Mouse (Mus musculus) embryonic facial prominence, embryonic 13.5 days (tissue): ENCODE data around the gene Lsp1. TPM values are rescaled to one million over a fixed set of nuclear protein-coding genes. Genes with fewer than 3 reads are reported as not detected.

Experiments used
- ATAC-seq: fragments of 200-750 bp; cut with Nextera tagmentation; 2 replicates; pipeline ENCODE4 v1.8.0; 2017; ENCODE audit warnings: low read depth; ENCODE audit not compliant: insufficient number of reproducible peaks, insufficient read depth, low FRiP score, low TSS enrichment
- H3K27ac ChIP-seq: fragments of 300-500 bp; sonication (generic); 2 replicates; pipeline ENCODE4 v1.5.1; 2015; ENCODE audit warnings: moderate library complexity, mild to moderate bottlenecking, inconsistent platforms
- H3K27me3 ChIP-seq: fragments of 300-500 bp; sonication (generic); 2 replicates; pipeline ENCODE4 v1.6.1; 2015; ENCODE audit warnings: mild to moderate bottlenecking, inconsistent platforms
- H3K36me3 ChIP-seq: fragments of 300-500 bp; sonication (generic); 2 replicates; pipeline ENCODE4 v1.6.1; 2015; ENCODE audit warnings: mild to moderate bottlenecking, inconsistent platforms
- H3K4me1 ChIP-seq: fragments of 300-500 bp; sonication (generic); 2 replicates; pipeline ENCODE4 v1.6.1; 2015; ENCODE audit warnings: inconsistent platforms
- H3K4me2 ChIP-seq: fragments of 300-500 bp; sonication (generic); 2 replicates; pipeline ENCODE4 v1.6.1; 2015; ENCODE audit warnings: moderate library complexity, mild to moderate bottlenecking, inconsistent platforms
- H3K4me3 ChIP-seq: fragments of 300-500 bp; sonication (generic); 2 replicates; pipeline ENCODE4 v1.5.1; 2015; ENCODE audit warnings: mild to moderate bottlenecking, inconsistent platforms
- H3K9ac ChIP-seq: fragments of 300-500 bp; sonication (generic); 2 replicates; pipeline ENCODE4 v1.6.1; 2015; ENCODE audit warnings: mild to moderate bottlenecking, inconsistent platforms
- H3K9me3 ChIP-seq: fragments of 300-500 bp; sonication (generic); 2 replicates; pipeline ENCODE4 v1.6.1; 2016; ENCODE audit warnings: inconsistent platforms
- WGBS: fragments of 180-500 bp; shearing (Covaris S2); methylation state at CpG from one replicate; pipeline ENCODE4 v1.1.7; 2015; ENCODE audit warnings: mixed read lengths; 5-methylcytosine and 5-hydroxymethylcytosine counted together
- polyA plus RNA-seq: library from polyadenylated mRNA; unstranded; fragments of >200 nt; fragmentation: Nextera tagmentation; extraction: Ambion mirVana; gene quantifications from 2 replicates; pipeline ENCODE4 v1.2.1, GENCODE M21; 2015

Gene Lsp1
- polyA plus RNA-seq, 1 experiment from 2014 or later: 28.5 TPM

- H3K27me3 ChIP-seq: no peaks in the 10 kb centered on the region
- H3K4me1 ChIP-seq: peaks cover 22% of the 10 kb centered on the region
- no peak overlapping the region for H3K9ac ChIP-seq
- 87% methylated on average over 6 of the region's 6 CpGs for WGBS
- ATAC-seq: no peak
- no peaks in the 10 kb centered on the region for H3K9me3 ChIP-seq
- H3K4me3 ChIP-seq: no peak overlapping the region
- no peak overlapping the region for H3K27ac ChIP-seq
- H3K36me3 ChIP-seq: no peaks in the 10 kb centered on the region
- H3K4me2 ChIP-seq: no peak overlapping the region
Measured at GRCm38 (mm10) chr7:142445324-142445723, 15.3 kb upstream of the Lsp1 start.

DNA sequence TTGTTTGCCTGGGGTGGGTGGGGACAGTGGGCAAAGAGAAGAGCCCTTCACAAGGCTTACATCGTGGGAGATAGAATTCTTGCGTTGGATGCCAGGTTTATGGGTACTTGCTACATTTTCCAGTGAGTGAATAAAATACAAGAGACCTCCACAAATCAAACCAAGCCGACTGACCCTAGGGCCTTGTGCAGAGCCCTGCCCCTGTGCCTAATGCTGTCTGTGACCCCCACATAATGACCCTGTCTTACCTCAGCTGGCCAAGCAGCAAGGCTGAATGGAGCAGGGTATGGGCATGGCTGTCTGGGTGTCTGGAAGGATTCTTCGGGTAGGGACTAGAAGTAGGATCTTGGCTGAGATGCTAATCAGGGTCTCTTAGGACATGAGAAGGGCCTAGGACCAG is 14.3 kb upstream of the Lsp1 start:
- 89% methylated on average over 4 of the region's 4 CpGs for WGBS
- Histone ChIP-seq H3K9ac (no peak overlapping the region), H3K4me1 (peaks cover 12% of the 10 kb centered on the region), H3K4me3 (no peak overlapping the region), H3K27ac (no peak overlapping the region), H3K4me2 (no peak overlapping the region), H3K9me3 (no peaks in the 10 kb centered on the region), H3K36me3 (no peaks in the 10 kb centered on the region), H3K27me3 (no peaks in the 10 kb centered on the region)
- ATAC-seq: no peak

DNA sequence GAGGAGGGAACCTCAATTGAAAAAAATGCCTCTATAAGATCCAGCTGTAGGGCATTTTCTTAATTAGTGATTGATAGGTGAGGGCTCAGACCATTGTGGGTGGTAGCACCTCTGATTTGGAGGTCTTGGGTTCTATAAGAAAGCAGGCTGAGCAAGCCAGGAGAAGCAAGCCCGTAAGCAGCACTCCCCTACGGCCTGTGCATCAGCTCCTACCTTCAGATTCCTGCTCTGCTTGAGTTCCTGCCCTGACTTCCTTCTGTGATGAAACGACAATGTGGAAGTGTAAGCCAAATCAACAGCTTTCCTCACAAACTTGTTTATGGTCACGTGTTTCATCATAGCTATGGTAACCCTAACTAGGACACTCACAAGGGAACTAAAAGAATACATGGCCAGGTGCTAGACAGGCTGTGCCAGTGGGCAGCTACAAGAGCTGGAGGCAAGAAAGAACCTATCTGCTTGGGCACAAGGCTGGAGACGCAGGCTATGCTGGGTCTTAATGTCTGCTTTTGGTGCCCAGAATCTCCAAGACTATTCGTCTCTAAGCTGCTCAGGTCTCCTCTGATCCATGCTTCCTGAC is 11.5 kb upstream of the Lsp1 start:
- Histone ChIP-seq H3K27ac (no peak overlapping the region), H3K4me1 (peaks cover 6% of the 10 kb centered on the region), H3K4me3 (no peak overlapping the region), H3K9me3 (no peaks in the 10 kb centered on the region), H3K4me2 (no peak overlapping the region), H3K36me3 (no peaks in the 10 kb centered on the region), H3K9ac (no peak overlapping the region), H3K27me3 (no peaks in the 10 kb centered on the region)
- ATAC-seq: no peak
- 81% methylated on average over 6 of the region's 6 CpGs for WGBS

- no peaks in the 10 kb centered on the region for H3K36me3 ChIP-seq
- no peak overlapping the region for H3K4me3 ChIP-seq
- H3K27ac ChIP-seq: peak overlapping the region; percentile 98
- H3K4me2 ChIP-seq: no peak overlapping the region
- ATAC-seq: no peak
- 17% methylated on average over 1 of the region's 1 CpGs for WGBS
- H3K27me3 ChIP-seq: no peaks in the 10 kb centered on the region
- no peaks in the 10 kb centered on the region for H3K9me3 ChIP-seq
- H3K9ac ChIP-seq: peak overlapping the region; percentile 12; the same call in 1 of the 2 replicates
- H3K4me1 ChIP-seq: peaks cover 56% of the 10 kb centered on the region
Measured at GRCm38 (mm10) chr7:142454706-142455105, 5.9 kb upstream of the Lsp1 start.

DNA sequence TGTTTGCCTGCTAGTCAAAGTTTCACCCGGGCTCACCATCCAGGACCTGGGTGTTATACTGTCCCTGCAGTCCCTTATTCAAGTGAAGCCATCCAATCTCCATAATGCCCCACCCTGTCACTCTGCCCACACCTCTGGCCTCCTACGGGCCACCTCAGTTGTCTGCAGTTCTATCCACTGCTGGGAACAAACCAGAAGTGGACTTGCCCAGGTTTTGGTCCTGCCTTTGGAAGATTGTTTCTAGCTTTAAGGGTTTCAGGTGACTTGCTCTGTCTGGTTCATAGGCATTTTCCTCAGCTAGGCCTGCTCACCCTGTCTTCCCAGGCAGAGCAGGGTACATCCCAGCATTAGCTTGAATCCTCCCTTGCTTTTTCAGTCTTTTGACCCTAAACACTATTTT is 5.4 kb upstream of the Lsp1 start:
- H3K4me3 ChIP-seq: no peak overlapping the region
- peaks cover 56% of the 10 kb centered on the region for H3K4me1 ChIP-seq
- peak overlapping the region; percentile 12 for H3K9ac ChIP-seq
- peak overlapping the region; percentile 98 for H3K27ac ChIP-seq
- no peak overlapping the region for H3K4me2 ChIP-seq
- H3K9me3 ChIP-seq: no peaks in the 10 kb centered on the region
- ATAC-seq: no peak
- WGBS: 52% methylated on average over 2 of the region's 2 CpGs
- no peaks in the 10 kb centered on the region for H3K36me3 ChIP-seq
- H3K27me3 ChIP-seq: no peaks in the 10 kb centered on the region

DNA sequence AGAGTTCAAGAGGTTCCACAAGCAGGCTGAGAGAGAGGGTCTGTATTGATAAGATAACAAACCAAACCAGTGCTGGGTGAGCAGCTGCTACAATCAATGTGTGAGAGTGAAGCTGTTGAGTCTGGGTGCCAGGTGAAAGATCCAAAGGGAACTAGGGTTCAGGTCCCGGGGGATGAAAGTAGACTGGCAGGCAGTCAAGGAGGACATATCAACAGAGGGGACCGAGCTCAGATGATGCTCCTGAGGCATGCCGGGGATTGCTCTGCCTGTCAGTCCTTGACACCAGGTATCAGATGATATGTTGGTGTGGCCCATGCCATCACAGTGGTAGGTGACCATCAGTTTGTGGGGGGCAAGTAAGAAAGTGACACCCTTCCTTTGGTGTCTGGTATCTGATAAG is 3.8 kb upstream of the Lsp1 start:
- Histone ChIP-seq H3K4me1 (peaks cover 56% of the 10 kb centered on the region), H3K9ac (peak overlapping the region; percentile 16; the same call in 1 of the 2 replicates), H3K4me3 (no peak overlapping the region), H3K27me3 (no peaks in the 10 kb centered on the region), H3K9me3 (no peaks in the 10 kb centered on the region), H3K27ac (peak overlapping the region; percentile 98), H3K4me2 (no peak overlapping the region), H3K36me3 (no peaks in the 10 kb centered on the region)
- ATAC-seq: no peak
- WGBS: 76% methylated on average over 3 of the region's 3 CpGs

DNA sequence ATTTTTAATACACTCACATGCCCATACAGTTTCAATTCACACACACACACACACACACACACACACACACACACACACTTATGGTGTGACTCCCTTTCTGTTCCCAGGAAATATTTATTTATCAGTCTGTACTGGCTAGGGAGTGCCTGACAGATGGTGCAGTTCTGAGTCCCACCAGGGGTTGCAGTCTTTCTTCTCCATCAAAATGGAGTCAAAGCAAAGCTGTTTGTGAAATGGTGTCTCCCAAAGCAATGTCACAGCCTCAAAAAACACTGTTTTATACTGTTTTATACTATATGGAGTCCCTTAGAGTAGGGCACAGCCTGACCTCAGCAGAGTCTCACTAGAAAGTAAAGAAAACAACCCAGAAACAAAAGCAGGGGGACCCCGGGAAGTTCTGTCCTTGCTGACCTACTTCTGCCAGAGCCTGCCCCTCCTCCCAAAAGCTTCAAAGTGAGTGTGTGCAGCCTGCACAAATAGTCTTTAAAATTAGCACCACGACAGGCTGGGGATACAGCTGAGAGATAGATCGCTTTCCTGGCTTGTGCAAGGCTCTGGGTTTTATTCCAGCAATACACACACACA is 3.3 kb upstream of the Lsp1 start:
- no peaks in the 10 kb centered on the region for H3K36me3 ChIP-seq
- H3K27me3 ChIP-seq: no peaks in the 10 kb centered on the region
- H3K4me2 ChIP-seq: no peak overlapping the region
- H3K4me3 ChIP-seq: no peak overlapping the region
- H3K4me1 ChIP-seq: peaks cover 56% of the 10 kb centered on the region
- peak overlapping the region; percentile 16; the same call in 1 of the 2 replicates for H3K9ac ChIP-seq
- WGBS: 12% methylated on average over 3 of the region's 3 CpGs
- peak overlapping the region; percentile 98 for H3K27ac ChIP-seq
- no peaks in the 10 kb centered on the region for H3K9me3 ChIP-seq
- no peak for ATAC-seq

- Histone ChIP-seq H3K27me3 (no peaks in the 10 kb centered on the region), H3K4me3 (no peak overlapping the region), H3K27ac (peak overlapping the region; percentile 98), H3K4me2 (no peak overlapping the region), H3K36me3 (no peaks in the 10 kb centered on the region), H3K4me1 (peaks cover 56% of the 10 kb centered on the region), H3K9me3 (no peaks in the 10 kb centered on the region), H3K9ac (no peak overlapping the region)
- ATAC-seq: peak; percentile 79
- WGBS: 0% methylated on average over 2 of the region's 2 CpGs
Measured at GRCm38 (mm10) chr7:142458026-142458425, 2.6 kb upstream of the Lsp1 start.

DNA sequence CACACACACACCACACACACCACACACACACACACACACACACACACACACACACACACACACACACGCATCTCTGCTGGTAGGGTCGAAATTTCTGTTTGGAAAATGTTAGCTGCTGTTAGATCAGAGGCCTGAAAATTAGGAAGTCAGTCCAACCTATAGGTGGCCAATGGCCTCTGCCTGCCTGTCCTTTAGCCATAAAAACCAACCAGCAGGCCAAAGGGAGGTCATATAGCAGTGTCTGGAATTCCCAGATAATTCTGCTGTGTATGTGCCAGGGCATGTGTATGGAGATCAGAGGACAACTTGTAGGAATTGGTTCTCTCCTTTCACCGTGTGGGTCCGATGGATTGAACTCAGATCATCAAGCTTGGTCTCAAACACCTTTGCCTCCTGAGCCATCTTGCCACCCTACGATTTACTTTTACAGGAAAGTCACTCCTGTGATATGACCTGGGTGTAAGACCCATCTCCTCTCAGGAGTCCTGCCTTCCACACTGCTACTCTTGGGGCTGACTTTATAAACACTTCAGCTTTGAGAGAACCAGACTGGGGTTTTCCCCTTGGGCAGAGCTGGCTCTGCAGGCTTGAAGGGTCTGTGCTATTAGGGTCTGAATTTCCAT is 1.8 kb upstream of the Lsp1 start:
- peaks cover 53% of the 10 kb centered on the region for H3K4me1 ChIP-seq
- no peaks in the 10 kb centered on the region for H3K36me3 ChIP-seq
- H3K27ac ChIP-seq: peak overlapping the region; percentile 98
- H3K9me3 ChIP-seq: no peaks in the 10 kb centered on the region
- no peak overlapping the region for H3K4me3 ChIP-seq
- WGBS: 73% methylated on average over 5 of the region's 5 CpGs
- no peaks in the 10 kb centered on the region for H3K27me3 ChIP-seq
- no peak overlapping the region for H3K9ac ChIP-seq
- no peak overlapping the region for H3K4me2 ChIP-seq
- no peak for ATAC-seq

DNA sequence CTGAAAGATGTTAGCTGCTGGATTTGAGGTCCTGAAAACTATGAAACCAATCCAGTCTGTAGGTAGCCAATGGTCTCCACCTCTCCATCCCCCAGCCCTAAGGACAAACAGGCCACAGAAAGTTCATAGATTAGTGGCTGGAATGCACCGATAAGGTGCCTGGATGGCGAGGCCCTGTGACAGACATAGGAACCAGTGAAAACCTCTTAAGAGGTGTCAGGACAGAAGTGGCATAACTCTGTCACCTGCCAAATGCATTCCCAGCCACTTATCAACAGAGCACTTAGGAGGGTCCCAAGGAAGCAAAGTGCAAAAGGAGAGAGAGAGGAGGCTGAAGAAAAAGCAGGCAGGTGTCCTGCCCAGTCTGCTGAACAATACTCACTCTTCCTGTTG is 1.3 kb upstream of the Lsp1 start:
- Histone ChIP-seq H3K27ac (peak overlapping the region; percentile 98), H3K27me3 (no peaks in the 10 kb centered on the region), H3K4me1 (peaks cover 48% of the 10 kb centered on the region), H3K9me3 (no peaks in the 10 kb centered on the region), H3K4me2 (no peak overlapping the region), H3K36me3 (no peaks in the 10 kb centered on the region), H3K4me3 (no peak overlapping the region), H3K9ac (no peak overlapping the region)
- WGBS: 78% methylated on average over 2 of the region's 2 CpGs
- ATAC-seq: no peak

DNA sequence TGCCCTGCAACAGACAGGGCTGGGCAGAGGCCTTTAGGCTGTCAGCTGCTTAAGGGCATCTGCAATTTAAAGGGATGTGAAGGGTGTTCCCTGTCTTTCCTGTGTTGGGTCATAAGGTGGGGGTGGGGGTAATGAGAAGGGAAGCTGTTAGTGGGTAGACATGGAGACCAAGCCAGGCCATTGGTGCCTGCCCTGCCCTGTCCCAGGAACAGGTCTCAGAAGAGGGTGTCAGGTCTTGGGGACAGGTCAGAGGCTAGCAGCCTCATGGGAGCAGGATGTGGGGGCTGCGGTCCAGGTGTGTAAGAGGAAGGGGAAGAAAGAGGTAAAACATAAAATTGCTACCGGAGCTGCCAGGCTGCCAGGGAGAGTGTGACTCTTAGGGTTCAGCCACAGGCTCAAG is 837 bp downstream of the Lsp1 start:
- Histone ChIP-seq H3K4me2 (no peak overlapping the region), H3K4me3 (no peak overlapping the region), H3K4me1 (peaks cover 38% of the 10 kb centered on the region), H3K36me3 (no peaks in the 10 kb centered on the region), H3K9ac (no peak overlapping the region), H3K27me3 (no peaks in the 10 kb centered on the region), H3K9me3 (no peaks in the 10 kb centered on the region), H3K27ac (no peak overlapping the region)
- WGBS: 85% methylated on average over 2 of the region's 2 CpGs
- no peak for ATAC-seq

DNA sequence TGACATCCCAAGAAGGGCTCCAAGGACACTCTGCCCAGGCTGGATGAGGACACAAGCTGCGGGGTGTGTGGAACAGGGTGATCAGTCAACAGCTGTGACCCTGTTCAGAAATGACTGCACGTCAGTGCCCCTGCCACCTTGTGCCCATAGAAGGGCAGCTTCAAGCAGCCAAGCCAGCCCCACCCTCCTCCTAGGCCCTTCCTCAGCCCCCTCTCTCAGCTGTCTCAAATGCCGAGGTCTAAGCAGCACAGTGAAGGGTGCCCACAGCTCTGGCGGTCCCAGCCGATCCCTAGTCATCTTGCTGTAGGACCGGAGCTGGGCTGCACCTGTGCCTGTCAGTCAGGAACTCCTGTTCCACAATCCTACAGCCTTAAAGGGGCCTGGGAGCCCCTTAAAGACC is 1.6 kb downstream of the Lsp1 start:
- Histone ChIP-seq H3K9me3 (no peaks in the 10 kb centered on the region), H3K9ac (no peak overlapping the region), H3K27ac (no peak overlapping the region), H3K4me3 (no peak overlapping the region), H3K4me1 (peaks cover 31% of the 10 kb centered on the region), H3K36me3 (no peaks in the 10 kb centered on the region), H3K4me2 (no peak overlapping the region), H3K27me3 (no peaks in the 10 kb centered on the region)
- no peak for ATAC-seq
- WGBS: 78% methylated on average over 6 of the region's 6 CpGs
